Mouse (Mus musculus) stomach, postnatal 0 days (tissue): ENCODE results near the gene Fgfr2.

Source experiments
- CTCF ChIP-seq: IDR thresholded peaks from 2 replicates; pipeline ENCODE4 v1.5.1; 2016; ENCODE audit warnings: antibody characterized with exemption, low read depth, mild to moderate bottlenecking, moderate library complexity
- EP300 ChIP-seq: optimal IDR thresholded peaks from 2 replicates; pipeline ENCODE3; 2016; ENCODE audit warnings: antibody characterized with exemption

- TF ChIP-seq CTCF (no peak), EP300 (no peak)
These were observed 2173.8 kb downstream of the Fgfr2 start for GRCm38 (mm10) chr7:130949331-130949751.
